Mouse (Mus musculus) spleen, adult 12 weeks (tissue): Measurements from ENCODE around the gene Cx3cl1.

Source experiments
- DNase-seq: peaks from one replicate; pipeline ENCODE4 v3.0.0; 2022; ENCODE audit warnings: low spot score

Gene Cx3cl1

GRCm38 (mm10) chr8:94771941-94772670 lies at the start of gene Cx3cl1:
Cx3cl1 (plus strand) TSS chr8:94772009.
- DNase-seq, result no peak

DNA sequence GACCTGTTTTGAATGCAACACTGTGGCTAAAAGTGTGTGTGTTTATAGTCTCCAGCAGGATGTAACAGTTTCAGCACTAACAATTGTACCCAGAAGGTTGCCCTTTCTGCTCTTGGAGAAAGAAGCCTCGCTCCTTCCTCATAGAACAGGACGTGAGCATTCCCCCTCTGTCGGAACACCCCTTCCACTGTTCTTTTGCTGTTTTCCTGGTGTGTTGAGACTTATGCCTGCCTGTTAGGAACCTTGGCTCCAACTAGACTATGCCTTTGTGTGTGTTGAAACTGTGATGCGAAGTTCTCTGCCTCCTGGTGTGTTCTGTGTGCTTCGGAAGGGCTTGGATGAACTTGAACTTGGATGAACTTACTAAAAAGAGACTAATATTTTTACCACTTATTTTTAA lies 45.8 kb upstream of the Cx3cl1 start:
- no peak for DNase-seq

GRCm38 (mm10) chr8:94729301-94729700 lies 42.5 kb upstream of the Cx3cl1 start:
- DNase-seq, result no peak

DNA sequence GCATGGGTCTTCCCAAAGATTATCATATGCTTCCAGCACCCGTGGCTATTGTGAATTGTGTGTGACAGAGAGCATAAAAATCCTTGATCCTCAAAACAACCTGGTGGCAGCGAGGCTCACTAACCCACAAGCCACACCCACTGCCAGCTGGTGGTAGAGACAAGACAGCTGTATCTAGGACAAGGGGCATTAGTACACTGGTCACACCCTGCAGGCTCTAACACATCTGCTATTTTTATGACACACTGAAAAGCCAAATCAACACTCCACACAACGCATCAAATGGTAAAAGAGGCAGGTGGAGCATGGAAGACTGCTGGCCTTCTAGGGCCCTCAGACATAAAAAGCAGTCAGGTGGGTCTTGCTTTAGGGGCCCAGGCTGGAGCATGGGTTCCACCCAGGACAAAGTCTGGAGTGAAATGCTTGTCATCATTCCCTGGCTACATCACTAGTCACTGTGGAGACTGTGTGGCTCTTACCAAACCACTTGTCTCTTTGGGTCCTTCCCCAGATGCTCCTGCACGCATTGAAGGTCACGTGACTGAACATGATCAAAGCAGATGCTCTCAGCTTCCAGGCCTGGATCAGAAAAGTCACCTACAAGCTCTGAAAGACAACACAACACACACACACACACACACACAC lies 37.9 kb upstream of the Cx3cl1 start:
- DNase-seq, result peak; percentile 75

- no peak for DNase-seq
These were observed 37.0 kb upstream of the Cx3cl1 start for GRCm38 (mm10) chr8:94734735-94735350.

- DNase-seq, result peak; percentile 35
These were observed 36.2 kb upstream of the Cx3cl1 start for GRCm38 (mm10) chr8:94735426-94736094.

DNA sequence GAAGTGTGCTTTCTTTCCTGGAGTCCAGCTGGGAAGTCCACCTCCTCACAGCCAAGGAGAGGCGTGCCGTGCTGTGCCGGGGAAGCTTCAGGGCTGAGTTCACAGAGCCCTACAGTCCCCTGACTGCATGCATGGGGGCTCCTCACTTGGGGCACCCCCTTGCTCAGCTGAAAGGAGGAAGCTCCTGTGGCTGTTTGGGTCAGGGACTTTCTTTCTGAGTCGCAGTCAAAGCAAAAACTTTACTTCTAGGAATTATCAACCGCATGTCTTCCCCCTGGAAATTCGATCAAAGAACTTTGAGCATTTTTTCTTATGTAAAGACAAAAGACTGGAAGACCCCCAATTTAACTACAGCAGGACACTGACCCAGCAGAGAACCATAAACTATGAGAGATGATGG lies 32.0 kb upstream of the Cx3cl1 start:
- no peak for DNase-seq

GRCm38 (mm10) chr8:94740591-94740990 lies 31.2 kb upstream of the Cx3cl1 start:
- no peak for DNase-seq

DNA sequence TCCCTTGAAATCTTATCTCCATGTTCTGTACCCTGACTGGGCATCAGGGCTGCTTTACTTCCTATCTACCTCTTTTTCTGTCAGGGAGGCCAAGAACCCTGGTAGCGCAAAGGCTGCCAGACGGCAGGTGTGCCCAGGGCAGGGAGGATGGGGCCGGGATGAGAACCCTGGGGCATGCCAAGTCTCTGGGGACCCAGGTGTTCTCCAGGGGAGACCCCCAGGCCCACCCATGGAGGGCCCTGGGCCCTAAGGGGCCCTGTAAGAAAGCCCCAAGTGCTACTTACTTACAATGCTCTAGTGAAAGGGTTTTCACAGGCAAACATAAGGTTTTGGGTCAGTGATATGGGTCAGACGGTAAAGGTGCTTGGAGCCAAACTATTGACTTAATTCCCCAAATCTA lies 30.1 kb upstream of the Cx3cl1 start:
- DNase-seq, result no peak

- no peak for DNase-seq
These were observed 27.3 kb upstream of the Cx3cl1 start for GRCm38 (mm10) chr8:94744484-94744883.

DNA sequence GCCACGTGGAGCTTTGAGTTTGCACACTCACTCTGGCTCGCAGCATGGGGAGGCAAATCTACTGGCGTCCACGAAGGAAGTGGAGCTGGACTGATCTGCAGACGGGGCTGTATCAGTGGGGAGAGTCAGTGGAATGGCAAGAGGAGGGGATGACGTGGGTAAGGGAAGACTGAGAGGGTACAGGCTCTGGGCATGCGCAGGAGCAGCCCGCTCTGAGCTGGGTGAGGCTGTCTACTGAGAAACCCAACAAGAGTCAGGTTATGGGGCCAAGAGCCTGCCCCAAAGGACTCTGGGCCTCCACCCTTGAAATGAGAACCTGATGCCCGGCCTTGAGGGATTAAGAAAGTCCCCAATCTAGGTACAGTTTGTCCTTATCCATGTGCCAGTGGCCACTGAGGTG lies 26.8 kb upstream of the Cx3cl1 start:
- no peak for DNase-seq

- no peak for DNase-seq
These were observed 26.2 kb upstream of the Cx3cl1 start, which contains the start of gene Ccl22 for GRCm38 (mm10) chr8:94745476-94746184. Ccl22 (plus strand) TSS chr8:94745590.

GRCm38 (mm10) chr8:94746832-94747231 lies 25.0 kb upstream of the Cx3cl1 start:
- DNase-seq, result no peak

DNA sequence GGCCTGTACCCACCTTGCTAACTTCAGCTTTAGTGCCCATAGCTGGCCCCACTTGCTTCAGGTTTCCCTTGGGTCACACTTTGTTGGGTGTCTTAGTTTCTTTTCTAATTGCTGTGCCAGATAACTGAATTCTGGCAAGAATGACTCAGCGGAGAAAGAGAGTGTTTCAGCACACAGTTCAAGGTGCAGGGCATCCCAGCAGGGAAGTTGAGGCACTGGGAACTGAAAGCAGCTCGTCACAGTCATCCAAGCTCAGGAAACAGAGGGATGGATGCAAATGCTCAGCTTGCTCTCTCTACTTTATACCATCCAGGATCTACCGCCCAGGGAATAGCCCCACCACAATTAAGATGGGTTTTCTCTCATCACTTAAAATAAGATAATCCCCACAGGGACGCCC lies 23.4 kb upstream of the Cx3cl1 start:
- no peak for DNase-seq

DNA sequence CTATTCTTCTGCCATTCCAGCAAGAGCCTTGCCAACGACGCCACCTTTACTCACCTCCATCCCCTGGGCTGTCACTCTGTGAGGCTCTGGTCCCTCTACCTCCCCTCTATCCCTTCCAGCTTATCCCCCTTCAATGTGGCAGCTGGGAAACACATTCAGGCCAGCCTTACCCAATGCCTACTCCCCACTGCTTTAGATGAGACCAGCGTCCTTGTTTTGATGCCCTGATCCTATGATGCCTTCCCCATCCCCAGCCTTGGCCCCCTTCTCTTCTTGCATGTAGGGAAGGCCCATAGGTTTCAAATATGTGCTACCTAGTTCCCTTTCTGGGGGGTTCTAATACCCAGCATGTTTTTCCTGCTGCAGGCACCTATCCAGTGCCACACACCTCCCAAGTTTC lies 21.9 kb upstream of the Cx3cl1 start:
- no peak for DNase-seq

DNA sequence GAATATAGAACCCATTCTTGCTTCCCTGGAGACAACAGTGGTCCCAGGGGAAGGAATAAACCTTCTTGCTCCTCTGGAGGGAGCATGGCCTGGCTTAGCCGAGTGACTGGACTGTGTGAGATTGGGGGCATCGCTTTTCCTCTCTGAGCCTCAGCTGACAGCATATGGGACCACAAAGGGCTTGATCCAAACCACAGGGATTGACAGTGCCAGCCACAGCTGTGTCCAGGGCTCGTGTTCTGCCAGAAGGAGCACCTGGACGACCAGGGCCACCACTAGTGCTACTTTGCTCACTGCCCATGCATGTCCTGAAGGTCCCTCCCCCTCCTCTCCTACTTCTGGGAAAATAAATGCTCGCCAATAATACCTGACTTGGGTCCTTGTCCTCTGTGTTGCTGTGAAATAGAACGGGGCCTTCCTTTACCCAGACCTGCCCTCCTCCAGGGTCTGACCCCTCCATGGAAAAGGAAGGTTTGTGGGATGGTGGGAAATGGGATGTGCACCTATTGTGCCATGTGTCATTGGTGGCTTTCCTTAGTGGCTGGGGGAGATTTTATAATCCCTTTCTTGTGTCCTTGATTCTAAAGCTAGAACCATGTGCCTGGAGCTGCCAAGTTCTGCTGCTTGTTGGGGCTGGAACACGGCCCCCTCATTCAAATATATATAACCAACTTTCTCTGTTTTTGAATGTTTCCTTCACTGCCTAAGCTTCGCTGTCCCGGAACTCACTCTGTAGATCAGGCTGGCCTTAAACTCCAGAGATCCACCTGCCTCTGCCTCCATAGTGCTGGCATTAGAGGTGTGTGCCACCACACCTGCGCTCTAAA lies 20.6 kb upstream of the Cx3cl1 start:
- DNase-seq, result no peak

DNA sequence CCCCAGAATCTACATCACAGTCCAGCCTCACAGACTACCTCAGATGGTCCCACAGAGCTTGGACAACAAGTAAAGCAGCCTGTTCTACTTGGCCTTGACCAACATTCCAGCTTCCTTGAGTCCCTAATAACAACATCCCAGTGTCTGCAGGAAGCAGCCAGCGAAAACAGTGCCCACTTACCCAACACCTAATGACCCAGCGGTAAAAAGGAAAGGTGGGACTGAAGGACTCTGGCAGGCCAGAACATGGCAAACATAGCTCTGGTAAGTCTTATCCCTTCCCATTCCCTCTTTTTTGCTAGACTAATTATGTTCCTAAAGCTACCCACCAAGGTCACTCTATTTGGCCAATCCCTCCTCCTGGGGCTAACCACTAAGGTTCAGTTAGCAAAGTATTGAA lies 17.8 kb upstream of the Cx3cl1 start:
- no peak for DNase-seq

GRCm38 (mm10) chr8:94754486-94754885 lies 17.3 kb upstream of the Cx3cl1 start:
- DNase-seq, result no peak

GRCm38 (mm10) chr8:94767035-94767434 lies 4.8 kb upstream of the Cx3cl1 start:
- no peak for DNase-seq

DNA sequence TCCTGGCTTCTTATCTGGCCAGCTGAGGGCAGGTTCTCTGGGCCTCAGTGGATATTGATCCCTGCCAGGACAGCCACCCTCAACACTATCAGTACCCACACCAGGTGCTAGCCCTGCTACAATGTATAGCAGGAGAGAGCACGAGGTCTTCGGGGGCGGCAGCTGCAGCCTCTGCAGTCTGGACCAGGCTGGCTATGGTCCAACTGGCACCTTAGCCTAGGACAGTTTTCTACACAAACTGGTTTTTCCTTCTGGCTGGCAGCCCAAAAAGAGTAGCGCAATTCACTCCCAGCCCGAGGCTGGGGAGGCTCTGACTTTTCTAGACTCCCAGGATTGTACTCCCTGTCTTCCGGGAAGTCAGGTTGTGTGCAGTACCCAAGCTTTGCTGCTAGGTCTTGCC lies 864 bp upstream of the Cx3cl1 start:
- DNase-seq, result no peak

GRCm38 (mm10) chr8:94773048-94773447 lies 1.2 kb downstream of the Cx3cl1 start:
- no peak for DNase-seq
